Mouse (Mus musculus) CD4-positive, CD25-positive, alpha-beta regulatory T cell, adult 2 months (primary cell): Measurements from ENCODE around the gene Cd36.
"Not testable (repeated sequence)": the region's sequence is repeated elsewhere in the genome, so short reads cannot be mapped to it uniquely, and the experiment has no call there.

Source experiments
- DNase-seq: peaks from one replicate; pipeline ENCODE4 v3.0.0-alpha.2; 2012; ENCODE audit warnings: low read depth, low spot score

Cd36 gene

GRCm38 (mm10) chr5:17888598-17888997 lies at the start of gene Cd36:
TSS of gene Cd36 (minus strand) at chr5:17888801.
- DNase-seq: no peak

GRCm38 (mm10) chr5:17934501-17934900 lies 45.9 kb upstream of the Cd36 start:
- DNase-seq: no peak

GRCm38 (mm10) chr5:17931588-17931987 lies 43.0 kb upstream of the Cd36 start:
- DNase-seq: not testable (repeated sequence)

- no peak for DNase-seq
These were observed 40.5 kb upstream of the Cd36 start for GRCm38 (mm10) chr5:17929006-17929567.

GRCm38 (mm10) chr5:17928471-17928870 lies 39.9 kb upstream of the Cd36 start:
- DNase-seq: no peak

GRCm38 (mm10) chr5:17924085-17924518 lies 35.5 kb upstream of the Cd36 start:
- no peak for DNase-seq

- DNase-seq: no peak
These were observed 35.0 kb upstream of the Cd36 start for GRCm38 (mm10) chr5:17923648-17924047.

GRCm38 (mm10) chr5:17918966-17919365 lies 30.4 kb upstream of the Cd36 start:
- DNase-seq: no peak

- DNase-seq: no peak
These were observed 16.2 kb upstream of the Cd36 start for GRCm38 (mm10) chr5:17904766-17905165.

GRCm38 (mm10) chr5:17898948-17899347 lies 10.3 kb upstream of the Cd36 start:
- no peak for DNase-seq

GRCm38 (mm10) chr5:17897641-17898040 lies 9.0 kb upstream of the Cd36 start:
- DNase-seq: not testable (repeated sequence)

- DNase-seq: no peak
These were observed 5.1 kb upstream of the Cd36 start for GRCm38 (mm10) chr5:17893577-17894172.

- no peak for DNase-seq
These were observed 690 bp upstream of the Cd36 start for GRCm38 (mm10) chr5:17889291-17889690.

GRCm38 (mm10) chr5:17886377-17886776 lies 2.2 kb downstream of the Cd36 start:
- DNase-seq: no peak

GRCm38 (mm10) chr5:17883357-17883875 lies 5.2 kb downstream of the Cd36 start:
- no peak for DNase-seq

- DNase-seq: no peak
These were observed 7.1 kb downstream of the Cd36 start for GRCm38 (mm10) chr5:17881542-17881896.

GRCm38 (mm10) chr5:17880799-17881541 lies 7.6 kb downstream of the Cd36 start:
- no peak for DNase-seq

GRCm38 (mm10) chr5:17879924-17880323 lies 8.7 kb downstream of the Cd36 start:
- DNase-seq: no peak

- DNase-seq: no peak
These were observed 11.6 kb downstream of the Cd36 start for GRCm38 (mm10) chr5:17877044-17877443.

GRCm38 (mm10) chr5:17876637-17877036 lies 12.0 kb downstream of the Cd36 start:
- no peak for DNase-seq

- no peak for DNase-seq
These were observed 14.3 kb downstream of the Cd36 start for GRCm38 (mm10) chr5:17874335-17874734.

- DNase-seq: no peak
These were observed 23.2 kb downstream of the Cd36 start for GRCm38 (mm10) chr5:17865432-17865831.

GRCm38 (mm10) chr5:17863085-17863484 lies 25.5 kb downstream of the Cd36 start:
- DNase-seq: no peak
